Mouse (Mus musculus) midbrain, embryonic 16.5 days (tissue): ENCODE data around the gene Kcnk18. TPM values are rescaled to one million over a fixed set of nuclear protein-coding genes. Genes with fewer than 3 reads are reported as not detected.

Experiments used
- ATAC-seq: fragments of 200-750 bp; cut with Nextera tagmentation; 2 replicates; pipeline ENCODE4 v1.8.0; 2017; ENCODE audit warnings: moderate TSS enrichment
- H3K27ac ChIP-seq: fragments of 300-500 bp; sonication (generic); 2 replicates; pipeline ENCODE4 v1.5.1; 2014; ENCODE audit warnings: mild to moderate bottlenecking, low read length, mixed read lengths
- H3K27me3 ChIP-seq: fragments of 300-500 bp; sonication (generic); 2 replicates; pipeline ENCODE4 v1.6.1; 2014; ENCODE audit warnings: low read depth, low read length, mixed read lengths; ENCODE audit not compliant: control insufficient read depth, insufficient read depth
- H3K36me3 ChIP-seq: fragments of 300-500 bp; sonication (generic); 2 replicates; pipeline ENCODE4 v1.6.1; 2014; ENCODE audit warnings: mild to moderate bottlenecking, low read length, moderate library complexity, mixed read lengths; ENCODE audit not compliant: control insufficient read depth, insufficient read depth
- H3K4me1 ChIP-seq: fragments of 300-500 bp; sonication (generic); 2 replicates; pipeline ENCODE4 v1.6.1; 2014; ENCODE audit warnings: mild to moderate bottlenecking, low read length, mixed read lengths; ENCODE audit not compliant: control insufficient read depth, insufficient read depth
- H3K4me2 ChIP-seq: fragments of 300-500 bp; sonication (generic); 2 replicates; pipeline ENCODE4 v1.6.1; 2014; ENCODE audit warnings: mild to moderate bottlenecking, low read length, mixed read lengths
- H3K4me3 ChIP-seq: fragments of 300-500 bp; sonication (generic); 2 replicates; pipeline ENCODE4 v1.5.1; 2014; ENCODE audit warnings: low read depth, mild to moderate bottlenecking, low read length, moderate library complexity, mixed read lengths
- H3K9ac ChIP-seq: fragments of 300-500 bp; sonication (generic); 2 replicates; pipeline ENCODE4 v1.6.1; 2014; ENCODE audit warnings: low read depth, low read length, mixed read lengths
- H3K9me3 ChIP-seq: fragments of 300-500 bp; sonication (generic); replicated peaks from 2 replicates; pipeline ENCODE4 v1.6.1; 2014; ENCODE audit warnings: mild to moderate bottlenecking, low read length, mixed read lengths; ENCODE audit not compliant: control insufficient read depth, poor library complexity, severe bottlenecking
- WGBS: fragments of 180-500 bp; shearing (Covaris S2); extraction: QIAGEN DNeasy Blood & Tissue Kit; methylation state at CpG from one replicate; pipeline ENCODE4 v1.1.7; 2014; 5-methylcytosine and 5-hydroxymethylcytosine counted together
- polyA plus RNA-seq: library from polyadenylated mRNA; unstranded; fragments of >200 nt; fragmentation: Nextera tagmentation; extraction: Ambion mirVana; gene quantifications from 2 replicates; pipeline ENCODE4 v1.2.1, GENCODE M21; 2015

Gene Kcnk18
- polyA plus RNA-seq, 1 experiment from 2014 or later: not detected

GRCm38 (mm10) chr19:59280841-59281240, 61.8 kb downstream of the Kcnk18 start:
- no peak overlapping the region for H3K4me3 ChIP-seq
- H3K4me2 ChIP-seq: no peak overlapping the region
- H3K27ac ChIP-seq: no peak overlapping the region; the same call in 1 of the 2 replicates
- H3K4me1 ChIP-seq: no peaks in the 10 kb centered on the region
- H3K9ac ChIP-seq: no peak overlapping the region
- no peaks in the 10 kb centered on the region for H3K27me3 ChIP-seq
- H3K36me3 ChIP-seq: no peaks in the 10 kb centered on the region
- ATAC-seq: no peak
- no peaks in the 10 kb centered on the region for H3K9me3 ChIP-seq

DNA sequence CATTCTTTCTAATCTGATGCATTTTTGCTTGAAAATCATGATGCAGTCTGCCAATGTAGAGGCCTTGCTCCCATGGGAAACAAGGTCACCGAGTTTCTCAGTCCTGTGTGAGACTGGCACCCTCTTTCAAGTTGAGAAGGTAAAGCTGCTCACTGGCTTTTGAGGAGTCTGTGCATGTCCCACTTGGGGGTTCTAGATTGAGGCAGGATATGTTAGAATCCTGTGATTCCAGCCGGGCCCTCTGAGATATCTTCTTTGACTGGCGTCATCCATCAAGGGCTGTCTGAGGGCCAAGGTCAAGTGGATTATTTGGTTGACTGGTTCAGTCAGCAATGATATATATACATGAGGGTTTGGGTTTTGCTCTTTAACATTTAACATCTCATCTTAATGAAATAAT, 63.0 kb downstream of the Kcnk18 start:
- no peaks in the 10 kb centered on the region for H3K9me3 ChIP-seq
- 85% methylated on average over 3 of the region's 3 CpGs for WGBS

More for the DNA sequence above, 63.0 kb downstream of the Kcnk18 start:
- Histone ChIP-seq H3K27ac (no peak overlapping the region), H3K36me3 (no peaks in the 10 kb centered on the region), H3K4me2 (no peak overlapping the region), H3K27me3 (no peaks in the 10 kb centered on the region), H3K9ac (no peak overlapping the region), H3K4me3 (no peak overlapping the region), H3K4me1 (no peaks in the 10 kb centered on the region)
- no peak for ATAC-seq

Other genes starting within 250 kb of the Kcnk18 start
- gene Shtn1, start 143.1 kb upstream of the Kcnk18 start, polyA plus RNA-seq: 56.5 and 63.4 TPM in 2 replicates
- gene Vax1, start 49.2 kb upstream of the Kcnk18 start, polyA plus RNA-seq: 0.36 and 0.41 TPM in 2 replicates
- gene Slc18a2, start 41.7 kb downstream of the Kcnk18 start, polyA plus RNA-seq: 28.7 and 30.0 TPM in 2 replicates
- 5.3 and 6.4 TPM in 2 replicates for gene Rps12-ps3, start 103.1 kb downstream of the Kcnk18 start, polyA plus RNA-seq
- gene Pdzd8, start 126.6 kb downstream of the Kcnk18 start, polyA plus RNA-seq: 9.4 TPM in 2 replicates
- 10.8 and 14.2 TPM in 2 replicates for gene Emx2, start 239.2 kb downstream of the Kcnk18 start, polyA plus RNA-seq